Mouse (Mus musculus) stomach, postnatal 0 days (tissue): Measurements from ENCODE around the gene Arhgap10.

Experiments used
- CTCF ChIP-seq: IDR thresholded peaks from 2 replicates; pipeline ENCODE4 v1.5.1; 2016; ENCODE audit warnings: antibody characterized with exemption, low read depth, mild to moderate bottlenecking, moderate library complexity
- EP300 ChIP-seq: optimal IDR thresholded peaks from 2 replicates; pipeline ENCODE3; 2016; ENCODE audit warnings: antibody characterized with exemption

GRCm38 (mm10) chr8:77379300-77379699 is 138.5 kb downstream of the Arhgap10 start:
- TF ChIP-seq CTCF (peak; percentile 66), EP300 (no peak)
